Mouse (Mus musculus) liver, postnatal 0 days (tissue): Measurements from ENCODE around the gene Elmo1.

Source experiments
- CTCF ChIP-seq: sonication (generic); IDR thresholded peaks from 2 replicates; pipeline ENCODE4 v1.5.1; 2016; ENCODE audit warnings: antibody characterized with exemption, low read depth
- EP300 ChIP-seq: IDR thresholded peaks from 2 replicates; pipeline ENCODE4 v1.6.1; 2016; ENCODE audit warnings: antibody characterized with exemption, low read depth, mild to moderate bottlenecking

DNA sequence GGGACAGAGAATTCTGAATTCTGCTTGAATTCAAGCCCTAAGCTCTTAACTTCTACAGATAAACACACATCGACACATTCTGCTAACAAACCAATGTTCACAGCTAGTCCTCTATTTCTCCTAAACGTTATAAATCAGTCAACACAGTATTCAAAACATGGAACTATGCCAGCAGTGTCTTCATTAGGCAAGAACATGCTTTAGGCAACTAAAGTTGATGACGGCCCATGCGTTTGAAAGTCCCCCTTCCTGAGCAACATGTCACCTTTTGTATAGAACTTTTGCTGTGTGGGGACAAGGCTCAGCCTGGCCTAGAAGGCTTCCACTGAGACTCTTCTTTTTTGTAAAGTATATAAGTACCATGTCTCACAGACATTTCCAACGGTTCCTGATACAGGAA, 44.6 kb upstream of the Elmo1 start:
- TF ChIP-seq CTCF, result no peak
- TF ChIP-seq EP300, result no peak
